Mouse (Mus musculus): ENCODE measurements around the gene Macc1.

- TF ChIP-seq CTCF (IDR thresholded peaks at IDR 0.05; ENCODE audit: low read depth, low read length) (no peak), POLR2A (IDR thresholded peaks at IDR 0.05; ENCODE audit: borderline replicate concordance, low read depth, low read length) (no peak)
Measured at GRCm38 (mm10) chr12:119426182-119426886, 112.3 kb downstream of the Macc1 start.
